Mouse (Mus musculus): ENCODE results near the gene Aass.
"Not testable (repeated sequence)": the region's sequence is repeated elsewhere in the genome, so short reads cannot be mapped to it uniquely, and the experiment has no call there.

Aass gene

DNA sequence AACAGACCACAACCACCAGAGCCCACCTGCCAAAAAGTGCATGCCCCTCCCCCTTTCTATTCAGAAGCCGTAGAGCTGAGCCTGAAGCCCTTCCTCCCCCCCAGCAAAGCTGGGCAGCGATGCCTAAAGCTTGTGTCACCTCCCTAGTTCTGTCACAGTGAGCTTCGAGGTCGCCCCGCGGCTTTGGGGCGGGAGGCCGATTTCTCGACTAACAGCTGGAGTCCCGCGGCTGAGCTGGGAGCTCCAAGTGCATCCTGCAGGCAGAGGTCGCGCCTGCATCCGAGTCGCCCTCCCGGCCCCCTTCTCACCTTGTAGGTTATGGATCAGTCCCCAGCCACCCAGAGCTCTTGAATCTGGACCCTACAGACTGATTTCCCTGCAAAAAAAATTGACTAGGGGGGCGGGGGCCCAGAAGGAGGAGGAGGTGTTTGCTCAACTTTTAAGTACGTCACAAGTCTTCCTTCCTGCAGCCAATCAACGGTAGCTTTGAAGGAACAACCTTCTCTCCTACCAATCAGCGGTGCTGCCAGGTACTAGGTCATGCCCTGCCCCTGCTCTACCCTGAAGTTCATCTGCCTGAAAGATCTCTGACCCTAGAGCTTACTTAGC, at the start of gene Aass:
Gene Aass, minus strand, starts transcription at position 414 of the 609 bp plus-strand sequence.
- DNase-seq (ENCODE audit: low read depth), result no peak

DNA sequence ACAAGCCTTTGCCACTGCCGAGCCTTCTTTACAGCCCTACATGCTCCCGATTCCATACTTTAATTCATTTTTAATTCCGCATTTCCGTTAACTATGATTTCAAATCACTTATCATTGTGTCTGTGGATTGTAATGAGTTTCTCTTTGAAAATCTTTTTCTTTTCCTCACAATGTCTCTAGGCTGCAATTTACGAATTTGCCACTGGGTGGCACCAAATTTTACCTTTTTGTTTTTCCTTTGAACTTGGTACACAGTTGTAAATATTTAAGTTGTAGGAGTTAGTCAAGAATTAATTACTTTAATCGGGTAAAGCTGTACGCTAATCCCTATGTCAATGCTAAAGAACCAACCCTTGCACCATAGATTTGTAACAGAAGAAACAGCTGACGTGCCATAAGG, 47.3 kb upstream of the Aass start:
- peak; percentile 14 for DNase-seq (ENCODE audit: low read depth)

GRCm38 (mm10) chr6:23163824-23164223, 31.0 kb upstream of the Aass start:
- DNase-seq (ENCODE audit: low read depth), result not testable (repeated sequence)

GRCm38 (mm10) chr6:23156357-23156756, 23.6 kb upstream of the Aass start:
- DNase-seq (ENCODE audit: low read depth), result not testable (repeated sequence)

GRCm38 (mm10) chr6:23153112-23153511, 20.3 kb upstream of the Aass start:
- DNase-seq (ENCODE audit: low read depth), result no peak

- DNase-seq (ENCODE audit: low read depth), result no peak
Measured at GRCm38 (mm10) chr6:23147221-23147620, 14.4 kb upstream of the Aass start.

DNA sequence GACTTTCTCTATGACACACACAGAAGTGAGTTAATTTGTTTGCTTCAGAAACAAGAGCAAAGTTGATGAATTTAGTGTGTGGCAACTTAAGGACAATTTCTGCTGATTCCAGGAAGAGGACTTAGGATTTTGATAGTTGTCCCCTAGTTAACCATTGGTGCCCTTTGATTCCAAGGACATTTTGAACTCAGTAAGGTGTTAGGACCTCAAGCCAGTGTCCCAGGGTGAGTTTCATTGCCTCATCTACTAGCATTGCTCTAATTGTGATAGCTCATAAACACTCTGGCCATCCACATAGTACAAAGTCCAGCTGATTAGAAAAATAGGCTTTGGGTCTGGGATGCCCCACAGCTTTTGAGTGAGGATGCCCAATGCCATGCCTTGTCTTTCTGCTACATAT, 11.2 kb upstream of the Aass start:
- no peak for DNase-seq (ENCODE audit: low read depth)

GRCm38 (mm10) chr6:23131015-23131414, 1.8 kb downstream of the Aass start:
- no peak for DNase-seq (ENCODE audit: low read depth)

DNA sequence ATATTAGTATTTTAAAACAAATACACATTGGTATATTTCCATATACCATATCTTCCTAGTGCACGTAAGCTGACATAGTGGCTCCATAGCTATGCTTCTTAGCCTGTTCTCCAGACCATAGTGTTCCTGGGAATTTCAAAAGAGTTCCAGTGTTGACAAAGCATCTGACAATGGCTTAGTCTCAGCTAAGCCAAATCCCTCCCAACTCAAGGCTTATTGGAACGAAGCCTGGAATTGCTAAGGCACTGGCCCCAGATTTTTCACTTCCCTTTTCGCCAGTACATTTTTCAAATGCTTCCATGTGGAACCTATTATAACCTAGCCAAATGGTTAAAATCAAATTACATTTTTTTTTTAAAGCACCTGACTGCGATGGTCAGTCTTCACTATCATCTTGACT, 3.6 kb downstream of the Aass start:
- DNase-seq (ENCODE audit: low read depth), result no peak

DNA sequence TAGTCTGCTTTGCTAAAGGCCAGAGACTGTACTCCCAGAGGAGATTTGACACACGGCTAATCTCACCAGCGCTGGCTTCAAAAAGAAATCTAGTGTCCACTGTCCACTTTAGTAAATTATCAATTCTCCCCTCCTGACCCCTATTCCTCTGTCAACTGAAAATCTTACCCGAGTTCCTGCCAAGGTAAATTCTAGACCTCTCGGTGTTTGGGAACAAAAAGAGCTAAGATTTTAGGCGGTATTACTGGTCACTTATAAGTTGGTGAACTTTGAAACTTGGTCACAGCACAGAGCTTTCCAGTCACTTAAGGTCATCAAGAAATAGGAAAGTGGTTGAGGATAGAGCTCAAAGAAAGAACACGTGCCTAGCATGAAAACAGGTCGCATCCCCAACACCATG, 6.1 kb downstream of the Aass start:
- DNase-seq (ENCODE audit: low read depth), result no peak

GRCm38 (mm10) chr6:23125831-23126230, 7.0 kb downstream of the Aass start:
- no peak for DNase-seq (ENCODE audit: low read depth)

DNA sequence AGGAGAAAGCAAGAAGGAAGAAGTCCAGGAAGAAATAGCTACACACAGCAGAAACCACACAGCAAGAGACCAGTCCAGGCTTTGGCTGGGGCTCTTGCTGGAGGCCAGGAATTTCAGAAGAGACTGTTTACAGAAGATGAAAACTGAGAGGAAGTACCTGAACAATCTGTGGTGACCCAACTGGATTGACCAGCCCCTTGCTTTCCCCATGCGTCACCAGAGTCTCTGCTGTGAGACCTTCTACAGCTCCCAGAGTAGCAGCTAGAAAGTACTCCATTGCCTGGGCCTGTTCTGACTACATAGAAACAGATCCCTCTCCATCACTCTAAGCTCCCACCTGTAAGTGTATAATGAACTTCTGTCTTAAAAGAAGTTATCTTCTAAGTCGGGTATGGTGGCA, 8.0 kb downstream of the Aass start:
- no peak for DNase-seq (ENCODE audit: low read depth)

DNA sequence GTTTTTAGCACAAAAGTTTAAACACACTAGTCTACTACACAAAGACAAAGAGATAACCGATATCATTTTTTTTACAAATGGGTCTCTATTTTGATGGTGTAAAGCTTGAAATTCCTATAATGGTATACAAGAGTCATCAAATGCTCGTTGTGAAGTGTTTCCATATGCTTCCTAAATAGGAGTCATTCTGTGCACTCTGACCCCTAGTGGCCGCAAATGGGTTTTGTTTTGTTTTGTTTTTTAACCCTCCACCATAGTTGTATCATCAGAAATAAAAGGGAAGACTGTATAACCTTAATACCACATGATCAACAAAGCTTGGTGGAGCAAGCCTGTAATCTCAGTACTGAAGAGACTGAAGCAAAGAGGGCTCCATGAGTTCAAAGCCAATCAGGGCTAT, 9.9 kb downstream of the Aass start:
- DNase-seq (ENCODE audit: low read depth), result peak; percentile 26

DNA sequence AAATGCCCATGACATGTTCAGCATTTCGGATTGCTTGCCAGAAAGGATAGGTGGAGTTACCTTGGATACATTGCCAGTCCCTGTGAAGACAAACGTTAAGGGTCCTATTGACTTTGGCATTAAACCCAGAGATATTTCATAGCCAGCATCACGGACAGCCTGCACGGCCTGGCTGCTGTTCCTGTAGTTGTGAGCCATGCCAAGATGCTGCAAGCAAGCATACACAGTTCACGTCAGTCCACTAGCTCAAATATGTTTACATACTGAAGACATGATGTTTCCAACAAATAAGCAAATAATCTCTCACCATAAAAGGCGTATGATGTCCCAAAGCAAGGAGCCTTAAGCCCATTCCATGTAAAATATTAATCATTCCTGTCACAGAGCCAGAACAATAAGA, 18.0 kb downstream of the Aass start:
- DNase-seq (ENCODE audit: low read depth), result no peak

GRCm38 (mm10) chr6:23107069-23107468, 25.7 kb downstream of the Aass start:
- DNase-seq (ENCODE audit: low read depth), result no peak

DNA sequence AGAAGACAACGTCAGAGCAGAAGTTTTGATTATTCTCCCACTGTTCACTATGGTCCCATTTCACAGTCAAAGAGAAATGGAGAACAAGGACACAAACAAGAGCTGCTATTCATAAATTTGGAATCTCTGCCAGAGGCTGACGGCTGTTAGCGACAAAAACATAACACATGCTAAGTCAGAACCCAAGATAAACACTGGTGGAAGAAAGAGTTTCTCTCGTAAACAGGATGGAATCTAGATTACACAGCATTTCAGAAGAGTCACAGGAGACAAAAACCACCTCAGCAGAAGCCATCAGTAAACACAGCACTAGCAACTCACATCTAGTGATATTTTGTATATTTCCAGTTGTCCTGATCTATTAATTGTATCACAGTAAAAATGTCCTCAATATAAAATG, 26.4 kb downstream of the Aass start:
- DNase-seq (ENCODE audit: low read depth), result no peak

DNA sequence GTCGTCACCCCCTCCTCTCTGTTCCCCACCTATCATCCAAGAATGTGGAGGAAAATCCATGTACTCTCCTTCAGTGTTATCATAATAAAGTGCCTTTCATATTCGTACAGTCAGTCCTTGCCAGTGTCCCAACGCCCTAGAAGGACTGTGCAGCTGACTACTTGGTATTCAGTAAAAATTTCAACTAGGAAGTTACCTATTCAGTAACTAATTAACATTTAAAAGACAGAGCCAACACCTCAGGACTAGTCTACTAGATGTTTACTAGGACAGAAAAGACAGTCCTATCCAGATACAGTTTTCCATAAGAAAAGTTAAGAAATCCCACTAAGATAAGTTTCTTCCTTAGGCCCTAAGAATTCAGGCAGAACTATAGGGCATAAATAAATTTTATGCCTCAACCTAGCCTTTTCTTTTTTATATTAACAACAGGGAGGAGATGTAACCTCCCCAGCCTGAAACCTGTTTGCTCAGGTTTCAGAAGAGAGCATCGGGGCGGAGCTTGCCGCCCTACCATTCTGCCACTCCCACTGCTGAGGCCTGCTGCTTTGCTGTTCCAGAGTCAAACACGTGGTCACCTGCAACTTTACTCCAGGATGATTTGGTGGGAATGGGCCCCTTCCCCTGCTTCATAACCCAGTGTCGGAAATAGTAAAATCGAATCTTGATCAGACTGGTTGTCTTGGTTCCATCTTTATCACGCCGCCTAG, 42.3 kb downstream of the Aass start:
- DNase-seq (ENCODE audit: low read depth), result not testable (repeated sequence)

GRCm38 (mm10) chr6:23089292-23089691, 43.5 kb downstream of the Aass start:
- DNase-seq (ENCODE audit: low read depth), result not testable (repeated sequence)

GRCm38 (mm10) chr6:23084587-23085421, 48.0 kb downstream of the Aass start:
- no peak for DNase-seq (ENCODE audit: low read depth)

- DNase-seq (ENCODE audit: low read depth), result no peak
Measured at GRCm38 (mm10) chr6:23079991-23080680, 52.6 kb downstream of the Aass start.

- no peak for DNase-seq (ENCODE audit: low read depth)
Measured at GRCm38 (mm10) chr6:23078273-23078672, 54.5 kb downstream of the Aass start.

- DNase-seq (ENCODE audit: low read depth), result no peak
Measured at GRCm38 (mm10) chr6:23076060-23076459, 56.7 kb downstream of the Aass start.

Data from 416B (cell line).